Mouse (Mus musculus) bone marrow macrophage, adult 2 months (primary cell): ENCODE data around the gene Cbfa2t3.

Experiments
- CTCF ChIP-seq: IDR thresholded peaks from 2 replicates; pipeline ENCODE4 v1.5.1; 2012; ENCODE audit warnings: low read depth, mild to moderate bottlenecking, low read length, moderate library complexity
- POLR2A ChIP-seq: IDR thresholded peaks from 2 replicates; pipeline ENCODE4 v1.6.1; 2012; ENCODE audit warnings: mild to moderate bottlenecking, low read depth, low read length, borderline replicate concordance

DNA sequence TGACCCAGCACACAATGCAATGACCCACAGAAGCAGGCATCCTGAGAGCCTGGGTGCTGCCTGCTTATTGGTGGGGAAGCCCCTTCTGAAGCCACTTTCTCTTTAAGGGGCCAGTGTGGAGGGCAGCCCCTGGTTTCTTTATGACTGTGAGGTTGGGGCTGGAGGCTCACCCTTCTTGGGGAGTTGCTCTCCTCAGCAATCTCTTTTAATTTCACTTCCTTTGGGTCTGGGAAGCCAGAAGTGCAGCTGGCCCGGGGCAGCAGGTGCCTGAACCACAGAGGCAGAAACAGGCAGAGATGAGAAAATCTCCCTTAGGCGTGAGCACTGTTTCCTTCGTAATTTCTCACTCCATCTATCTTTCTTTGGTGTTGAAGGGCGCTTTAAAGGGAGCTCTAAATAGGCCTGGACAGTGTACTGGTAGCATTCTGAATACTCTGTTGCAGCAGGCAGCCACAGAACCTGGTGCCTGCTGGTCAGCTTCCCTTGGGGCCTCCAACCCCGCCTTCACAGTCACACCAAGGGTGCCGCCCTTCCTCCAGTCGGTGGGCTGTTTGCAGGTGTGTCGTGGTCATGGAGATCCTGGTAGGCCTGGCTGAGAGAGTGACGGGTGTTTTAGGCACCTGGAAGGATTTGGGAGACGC is 3.5 kb upstream of the Cbfa2t3 start:
- TF ChIP-seq CTCF (no peak), POLR2A (no peak)
